Mouse (Mus musculus): ENCODE measurements around the gene Pms2.

GRCm38 (mm10) chr5:143966671-143967070, 56.9 kb downstream of the Pms2 start:
- TF ChIP-seq POLR2A (IDR thresholded peaks at IDR 0.05; ENCODE audit: low read depth, low read length) = no peak
- TF ChIP-seq CTCF (IDR thresholded peaks at IDR 0.05; ENCODE audit: extremely low read depth, insufficient read depth, insufficient read length, insufficient replicate concordance) = no peak

All from spleen, adult 2 months (tissue).